Mouse (Mus musculus) G1E (cell line): ENCODE results near the gene Cntd1.

Source experiments
- CTCF ChIP-seq: IDR thresholded peaks from 2 replicates; pipeline ENCODE4 v1.5.1; 2012; ENCODE audit warnings: low read depth, low read length, inconsistent platforms, mixed read lengths
- TAL1 ChIP-seq: conservative IDR thresholded peaks from 2 replicates; pipeline ENCODE4 v1.6.1; 2012; ENCODE audit warnings: low read depth, low read length, inconsistent platforms, mixed read lengths

DNA sequence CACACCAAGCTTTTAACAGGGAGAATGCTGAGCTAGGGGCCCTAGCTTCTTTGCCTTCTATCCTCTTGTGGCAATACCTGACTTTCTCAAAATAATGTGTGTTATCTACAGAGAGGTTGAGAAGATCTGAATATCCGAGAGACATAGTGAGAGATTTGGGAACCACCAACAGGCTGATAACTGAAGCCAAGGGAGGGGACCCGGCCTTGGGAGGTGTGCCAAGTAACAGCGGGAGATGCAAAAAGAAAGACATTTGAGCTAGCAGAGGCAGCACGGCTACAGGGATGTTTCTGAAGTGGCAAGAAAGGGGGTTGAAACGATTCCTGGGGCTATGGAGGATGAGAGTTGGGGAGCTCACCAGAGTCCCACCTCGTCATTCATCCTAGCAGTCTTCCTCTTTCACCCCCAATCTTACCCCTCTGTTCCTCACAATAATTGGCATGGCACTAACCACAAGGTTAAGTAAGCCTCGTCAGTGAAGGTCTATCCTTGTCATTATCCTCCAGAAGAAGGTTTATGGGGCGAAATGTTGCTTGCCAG, 49.4 kb upstream of the Cntd1 start:
- TF ChIP-seq CTCF, result no peak
- no peak for TF ChIP-seq TAL1
